Mouse (Mus musculus) skeletal muscle tissue, adult 2 months (tissue): ENCODE data around the gene Igf2bp1.

ENCODE experiments used
- DNase-seq: peaks from one replicate; pipeline ENCODE4 v3.0.0-alpha.2; 2012; ENCODE audit warnings: low read depth, low spot score

The Igf2bp1 gene

DNA sequence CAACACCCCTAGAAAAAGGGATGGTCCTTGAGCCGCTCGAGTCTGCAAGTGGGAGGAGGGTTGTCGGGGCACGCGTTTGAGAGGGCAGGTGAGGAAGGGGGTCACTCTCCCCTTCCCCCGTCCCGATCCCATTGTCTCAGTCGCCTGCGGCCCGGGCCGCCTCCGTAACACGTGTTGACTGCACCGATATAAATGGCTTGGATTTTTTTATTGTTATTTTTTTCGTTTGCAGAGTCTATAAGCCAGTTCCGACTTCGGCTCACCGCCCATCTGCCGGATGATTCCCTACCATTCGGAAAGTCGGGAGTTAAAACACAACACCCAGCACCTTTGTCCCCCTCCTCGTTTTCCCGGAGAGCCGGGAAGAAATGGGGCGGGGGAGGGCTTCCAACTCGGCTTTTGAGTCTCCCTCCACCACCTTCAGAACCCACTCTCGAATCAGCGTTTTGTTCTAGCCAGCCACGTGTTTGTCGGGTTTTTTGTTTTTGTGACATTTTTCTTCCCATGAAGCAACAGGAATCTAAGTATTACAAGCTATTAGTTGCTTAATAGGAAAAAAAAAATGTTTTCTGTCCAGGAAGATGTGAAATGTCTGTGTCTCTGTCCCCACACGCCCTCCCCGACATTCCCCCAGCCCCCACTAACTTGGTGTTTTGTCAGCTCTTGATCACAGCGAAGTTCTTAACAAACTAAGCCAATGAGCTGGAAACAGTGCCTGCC lies 1.9 kb upstream of the Igf2bp1 start:
- no peak for DNase-seq

GRCm38 (mm10) chr11:96006852-96007515 lies 1.2 kb upstream of the Igf2bp1 start:
- DNase-seq: no peak

- no peak for DNase-seq
Observed at GRCm38 (mm10) chr11:96006367-96006851, 669 bp upstream of the Igf2bp1 start.

DNA sequence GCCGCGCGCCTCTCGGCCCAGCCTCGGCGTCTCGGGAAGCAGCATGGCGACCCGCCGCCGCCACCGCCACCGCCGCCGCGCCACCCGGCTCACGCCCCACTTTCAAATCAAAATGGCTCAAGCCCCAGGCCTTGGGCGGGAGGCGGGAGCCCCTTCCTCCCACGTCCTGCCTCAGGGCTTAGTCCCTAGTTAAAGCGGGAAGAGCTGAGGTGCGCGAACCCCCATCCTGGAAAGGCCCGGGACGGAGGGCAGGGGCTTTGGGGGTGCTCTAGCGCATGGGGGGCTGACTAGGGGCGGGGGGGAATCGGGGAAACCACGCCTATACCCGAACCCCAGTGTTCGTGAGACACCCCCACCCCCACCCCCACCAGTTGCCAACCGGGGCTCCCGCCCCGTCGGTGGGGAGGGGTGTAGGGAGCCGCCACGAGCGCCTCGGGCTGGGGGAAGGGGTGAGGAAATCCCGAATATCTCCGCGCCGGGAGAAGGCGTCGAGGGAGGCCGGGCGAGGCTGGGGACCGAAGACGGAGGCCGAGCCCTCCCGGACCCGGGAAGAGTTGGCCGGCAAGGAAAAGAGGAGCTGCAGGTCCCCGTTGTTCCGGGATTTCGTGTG lies 842 bp downstream of the Igf2bp1 start:
- no peak for DNase-seq

DNA sequence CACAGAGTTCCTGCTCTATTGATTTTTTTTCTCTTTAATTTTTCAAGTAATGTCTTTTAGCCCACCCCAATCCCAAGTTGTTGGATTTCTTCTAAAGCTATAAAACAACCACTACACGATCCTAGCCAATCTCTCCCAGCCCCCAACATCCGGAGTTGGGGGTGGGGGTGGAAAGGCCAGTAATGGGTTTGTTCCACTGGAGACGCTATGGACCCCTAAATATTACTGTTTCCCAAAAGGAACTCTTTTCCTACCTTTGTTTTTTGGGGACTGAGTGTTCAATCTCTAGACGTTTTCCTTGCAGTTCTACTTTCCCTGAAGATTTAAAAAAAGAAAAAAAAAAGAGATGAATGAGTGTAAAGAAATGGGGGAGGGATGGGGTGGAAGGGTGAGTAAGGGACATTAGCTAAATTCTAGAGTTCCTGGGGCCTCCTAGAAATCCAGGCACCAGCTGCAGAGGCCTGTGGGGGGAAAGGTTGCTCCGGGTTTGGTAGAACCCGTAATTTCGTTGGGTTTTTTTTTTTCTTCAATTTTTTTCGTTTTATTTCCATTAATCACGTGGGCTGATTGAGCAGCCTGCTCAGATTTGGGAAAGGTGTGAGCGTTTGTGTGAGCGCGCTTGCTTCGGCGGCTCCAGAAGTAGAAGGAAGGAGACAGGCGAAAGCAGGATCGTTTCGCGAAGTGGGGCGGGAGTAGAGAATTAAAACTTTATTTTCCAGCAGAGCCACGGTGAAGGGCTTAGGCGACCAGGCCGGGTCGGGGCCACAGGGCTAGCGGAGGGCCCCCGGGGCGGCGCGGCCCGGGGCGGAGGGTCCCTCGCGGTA lies 1.6 kb downstream of the Igf2bp1 start:
- no peak for DNase-seq

DNA sequence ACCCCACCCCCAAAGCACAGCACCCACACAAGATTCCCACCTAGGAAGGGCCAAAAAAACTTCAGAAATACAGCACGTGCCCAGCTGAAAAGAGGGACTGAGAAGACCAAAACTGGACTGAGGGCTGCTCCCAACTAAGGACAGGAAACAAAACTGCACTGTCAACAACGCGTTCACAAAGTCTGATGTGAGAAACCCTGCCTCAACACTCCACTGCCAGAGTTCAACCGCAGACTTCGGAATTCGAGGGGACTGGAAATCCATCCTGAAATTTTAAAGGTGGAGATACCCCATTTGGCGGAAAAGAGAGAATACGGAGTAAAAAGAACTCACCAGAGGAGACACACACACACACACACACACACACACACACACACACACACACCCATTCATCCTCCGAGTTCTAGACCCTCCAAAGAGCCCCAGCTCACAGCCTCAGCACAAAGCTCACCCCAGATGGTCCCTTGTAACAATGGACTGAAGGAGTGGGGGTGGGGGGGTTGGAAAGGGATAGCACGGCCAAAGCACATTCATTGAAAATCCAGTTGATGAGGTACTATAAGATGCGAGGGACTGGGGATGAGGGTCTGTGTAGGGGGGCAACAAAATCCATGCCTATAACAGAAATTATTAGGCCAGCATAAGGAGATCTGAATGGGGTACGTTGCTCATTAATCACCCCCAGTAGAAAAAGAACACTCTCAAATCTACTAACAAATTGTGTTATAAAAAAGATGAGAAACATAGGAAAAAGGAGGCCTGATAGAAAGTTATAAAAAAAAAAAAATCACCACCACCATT lies 2.4 kb downstream of the Igf2bp1 start:
- no peak for DNase-seq

DNA sequence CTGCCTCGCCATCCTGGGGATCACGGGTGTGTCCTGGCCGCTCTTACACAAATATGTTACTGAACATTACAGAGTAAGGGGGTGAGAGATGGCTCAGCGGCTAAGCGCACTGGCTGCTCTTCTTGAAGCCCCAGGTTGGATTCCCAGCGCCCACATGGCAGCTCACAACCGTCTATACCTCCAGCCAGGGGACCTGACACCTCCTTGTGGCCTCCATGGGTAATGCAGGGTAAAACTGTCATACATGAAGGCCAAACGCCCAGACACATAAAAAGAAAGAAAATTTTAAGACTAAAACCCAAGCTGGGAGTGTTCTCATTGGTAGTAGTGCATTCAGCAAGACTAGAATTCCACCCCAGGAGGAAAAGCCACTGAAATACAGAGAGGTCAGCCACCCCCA lies 11.6 kb downstream of the Igf2bp1 start:
- DNase-seq: no peak

- no peak for DNase-seq
Observed at GRCm38 (mm10) chr11:95990886-95991708, 14.6 kb downstream of the Igf2bp1 start.

DNA sequence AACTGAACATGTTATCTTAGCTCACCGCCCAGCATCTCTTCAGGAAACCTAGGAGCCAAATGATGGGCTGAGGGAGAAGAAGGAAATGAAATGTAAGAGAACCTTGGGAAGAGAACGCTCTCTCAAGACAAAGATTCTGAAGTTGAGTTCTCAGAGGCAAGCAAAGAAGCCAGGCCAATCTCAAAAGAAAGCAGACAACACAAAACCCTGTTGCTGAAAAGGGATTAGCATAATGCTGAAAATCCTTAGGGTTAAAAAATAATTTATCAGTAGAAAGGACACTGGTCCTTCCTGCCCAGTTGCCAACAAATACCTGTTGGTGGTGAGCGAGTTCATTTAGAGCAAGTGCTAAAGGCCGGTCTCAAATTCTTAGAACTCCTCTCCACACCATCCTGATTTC lies 15.3 kb downstream of the Igf2bp1 start:
- DNase-seq: no peak

GRCm38 (mm10) chr11:95989864-95990263 lies 15.9 kb downstream of the Igf2bp1 start:
- no peak for DNase-seq

GRCm38 (mm10) chr11:95988533-95988932 lies 17.2 kb downstream of the Igf2bp1 start:
- peak; percentile 23 for DNase-seq

DNA sequence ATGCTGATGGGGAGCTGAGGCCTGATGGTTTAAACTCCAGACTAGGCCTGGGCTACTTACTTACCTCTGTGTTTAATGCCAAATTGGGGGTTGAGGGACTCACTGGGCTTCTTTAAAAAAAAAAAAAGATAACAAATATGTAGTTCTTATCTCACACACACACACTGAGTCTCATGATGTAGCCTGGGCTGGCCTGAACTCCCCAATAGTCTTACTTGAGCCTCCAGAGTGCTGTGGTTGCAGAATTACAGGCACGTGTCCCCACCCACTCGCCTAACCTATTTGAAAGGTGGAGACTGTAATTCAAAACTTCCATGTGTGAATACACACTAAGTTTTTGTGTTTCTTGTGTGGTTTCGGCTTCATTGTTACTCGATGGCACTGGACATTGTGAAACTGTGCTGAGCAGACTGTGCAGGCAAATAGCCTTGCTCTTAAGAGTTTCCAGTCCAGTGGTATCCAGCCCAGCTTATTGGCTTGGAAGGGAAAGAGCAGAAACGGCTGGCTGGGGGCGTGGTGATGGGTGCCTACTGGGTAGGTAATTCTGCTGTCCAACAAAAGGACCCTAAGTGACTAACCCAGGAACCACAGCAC lies 17.8 kb downstream of the Igf2bp1 start:
- no peak for DNase-seq

DNA sequence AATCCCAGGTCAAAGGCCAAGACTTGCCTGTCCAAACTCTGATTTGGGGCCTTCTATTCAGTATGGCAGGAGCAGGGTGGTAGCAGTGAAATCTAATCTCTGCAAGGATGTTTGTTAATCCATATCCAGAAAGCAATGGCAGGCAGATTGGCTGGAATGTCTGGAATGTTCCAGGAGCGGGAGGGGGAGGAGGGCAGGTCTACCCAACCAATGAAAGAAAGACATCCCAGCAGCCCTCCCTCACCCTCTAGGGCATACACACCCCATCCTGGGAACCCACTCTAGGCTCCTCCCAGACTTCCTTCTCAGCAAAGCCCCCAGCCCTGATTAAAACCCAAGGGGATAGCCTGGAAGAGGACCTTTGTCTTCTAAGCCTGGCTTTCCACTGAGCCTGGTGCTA lies 23.3 kb downstream of the Igf2bp1 start:
- DNase-seq: no peak

DNA sequence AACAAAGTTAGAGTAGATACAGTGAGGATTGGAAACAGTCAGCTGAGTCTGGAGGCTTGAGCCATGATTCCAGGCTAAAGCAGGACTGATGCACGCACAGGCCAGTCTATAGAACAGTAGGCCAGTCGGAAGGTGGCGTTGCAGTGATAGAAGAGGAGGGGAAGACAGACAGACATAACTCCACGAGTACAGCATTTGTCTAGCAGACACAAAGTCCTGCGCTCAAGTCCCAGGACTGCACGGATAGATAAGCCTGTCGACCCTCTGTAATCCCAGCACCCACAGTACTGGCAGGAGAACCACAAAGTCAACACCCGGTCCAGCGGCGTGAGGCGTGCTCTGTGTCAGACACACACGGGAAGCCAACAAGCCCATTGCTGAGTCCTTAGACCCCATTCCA lies 23.9 kb downstream of the Igf2bp1 start:
- DNase-seq: no peak

DNA sequence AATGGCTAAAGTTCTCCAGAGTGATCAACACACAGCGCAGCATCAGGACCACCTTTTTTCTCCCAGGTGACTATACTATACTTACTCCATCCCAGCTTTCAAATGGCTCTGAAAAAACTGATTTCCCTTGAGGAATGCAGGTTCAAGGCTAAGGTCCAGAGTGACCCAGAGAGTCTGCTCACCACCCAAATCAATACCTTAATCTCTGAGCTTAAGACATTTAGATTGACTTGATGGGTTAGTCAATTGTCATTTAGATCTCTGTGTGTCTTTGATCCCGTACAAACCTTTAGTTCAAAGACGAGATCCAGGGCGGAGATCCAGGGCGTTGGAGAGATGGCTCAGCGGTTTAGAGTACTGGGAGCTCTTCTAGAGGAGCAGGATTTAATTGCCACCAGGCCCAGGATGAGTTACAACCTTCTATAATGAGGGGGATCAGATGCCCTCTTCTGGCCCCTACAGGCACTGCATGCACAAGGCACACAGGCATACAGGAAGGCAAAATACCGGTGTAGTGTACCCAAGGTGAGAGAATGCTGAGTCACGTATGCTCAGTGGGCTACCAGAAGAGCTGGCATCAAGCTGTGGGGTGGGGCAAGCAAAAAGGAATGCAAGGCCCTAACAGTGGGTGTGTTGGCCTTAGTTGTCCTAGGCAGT lies 24.9 kb downstream of the Igf2bp1 start:
- DNase-seq: no peak

GRCm38 (mm10) chr11:95978487-95978886 lies 27.3 kb downstream of the Igf2bp1 start:
- no peak for DNase-seq

DNA sequence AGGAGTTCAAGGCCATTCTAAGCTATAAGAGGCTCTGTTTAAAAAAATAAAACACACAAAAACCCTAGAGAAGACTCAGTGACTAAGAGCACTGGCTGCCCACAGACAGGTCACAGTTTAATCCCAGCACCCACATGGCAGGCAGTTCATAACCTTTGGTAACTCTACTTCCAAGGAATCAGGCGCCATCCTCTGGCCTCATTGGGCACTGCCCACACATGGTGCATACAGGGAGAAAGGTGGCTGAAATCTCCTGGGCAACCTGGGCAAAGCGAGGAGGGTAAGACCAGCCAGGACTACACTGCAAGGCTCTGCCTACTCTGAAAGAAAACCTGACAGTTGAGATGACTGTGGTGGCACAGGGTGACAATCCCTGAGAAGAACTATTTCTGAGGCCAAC lies 29.4 kb downstream of the Igf2bp1 start:
- DNase-seq: no peak

- DNase-seq: no peak
Observed at GRCm38 (mm10) chr11:95975694-95976093, 30.0 kb downstream of the Igf2bp1 start.

DNA sequence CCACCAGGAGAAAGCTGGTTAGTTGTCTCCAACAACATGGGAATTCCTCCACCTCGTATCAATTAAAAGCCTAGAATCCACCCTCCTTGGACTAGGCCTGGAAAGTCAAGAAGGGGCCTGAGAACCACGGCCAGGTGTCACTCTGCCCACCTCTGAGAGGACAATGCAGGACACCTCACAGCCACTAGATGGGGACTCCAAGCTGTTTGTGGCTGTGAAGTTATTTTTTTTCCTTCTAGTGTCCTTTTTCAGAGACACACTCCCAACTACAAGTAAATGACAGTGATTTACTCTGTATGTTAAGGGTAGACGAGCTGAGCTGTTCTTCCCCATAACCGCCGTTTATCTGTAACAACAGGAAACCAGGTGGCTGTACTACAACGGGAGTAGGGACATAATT lies 32.6 kb downstream of the Igf2bp1 start:
- DNase-seq: no peak
